In the genomic region with DNA sequence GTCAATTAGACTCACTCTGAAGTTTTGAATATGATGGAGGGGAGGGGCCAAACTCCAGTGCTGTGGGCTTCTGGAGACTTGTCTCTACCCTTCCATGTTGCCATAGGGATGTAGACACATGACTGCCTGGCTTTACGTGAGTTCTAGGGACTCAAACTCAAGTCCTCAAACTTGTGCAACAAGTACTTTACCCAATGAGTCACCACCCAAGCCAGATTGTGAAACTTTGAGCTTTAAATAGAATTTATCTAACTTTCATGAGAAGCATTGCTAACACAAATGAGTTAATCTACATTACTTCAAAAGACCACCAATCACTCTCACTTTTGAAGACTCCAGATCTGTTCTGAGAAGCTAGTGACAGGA, we compare ENCODE assay signal across 12 mouse cellular contexts. TPM values are rescaled to one million over a fixed set of nuclear protein-coding genes. Genes with fewer than 3 reads are reported as not detected.
DNase-seq lines count a peak whose midpoint lies in the region; ATAC-seq and TF ChIP-seq lines count a peak whose summit lies in the region.
"Had no signal": no experiment of that assay in that cellular context is flagged by ENCODE, and none has a peak within 500 bp of the region (broad histone marks: within the 10 kb centered on the region; RNA-seq: fewer than 3 reads in every experiment).

No protein-coding gene starts in this region.

- peak; percentile 100 for ATAC-seq in granulocyte monocyte progenitor cell, adult 5-6 weeks (replicated peaks; ENCODE audit: poor library complexity, severe bottlenecking)
- ATAC-seq in monocyte, adult 5-6 weeks (replicated peaks; ENCODE audit: insufficient number of reproducible peaks, low FRiP score, low TSS enrichment, poor library complexity, severe bottlenecking), result peak; percentile 91

- DNase-seq in adrenal gland, adult 2 months, result peak; percentile 37
- DNase-seq in adrenal gland, adult 8-10 months, result no peak
- peak; percentile 85 for DNase-seq in liver, adult 2 months (ENCODE audit: extremely low read depth, low read depth, low spot score)
- no peak for DNase-seq in liver
- DNase-seq in kidney, adult 8-10 months, result no peak
- DNase-seq in yolk sac, embryonic 10.5 days (ENCODE audit: low spot score), result no peak
- DNase-seq: cerebellum, postnatal 36 days; retina, postnatal 1 day had no signal

- TF ChIP-seq CTCF in liver, adult 2 months (IDR thresholded peaks at IDR 0.05; ENCODE audit: low read depth, low read length), result no peak

- no peak overlapping the region for H3K4me3 ChIP-seq in liver, adult 2 months (ENCODE audit: insufficient read depth, low read depth, low read length)
- H3K4me3 ChIP-seq: embryonic facial prominence, embryonic 15.5 days; limb, embryonic 12.5 days had no signal

- H3K36me3 ChIP-seq in liver, adult 2 months (ENCODE audit: control insufficient read depth, insufficient read depth, low read length), result peaks cover 31% of the 10 kb centered on the region

- no peak overlapping the region for H3K9ac ChIP-seq in liver, adult 2 months (ENCODE audit: low read depth, low read length)
- H3K9ac ChIP-seq: embryonic facial prominence, embryonic 15.5 days; limb, embryonic 12.5 days had no signal

- H3K27me3 ChIP-seq in liver, adult 2 months (ENCODE audit: control insufficient read depth, insufficient read depth, low read length), result no peaks in the 10 kb centered on the region
- H3K27me3 ChIP-seq: embryonic facial prominence, embryonic 15.5 days; limb, embryonic 12.5 days had no signal

- H3K27ac ChIP-seq in liver, adult 2 months (replicated peaks; ENCODE audit: insufficient read depth, low read depth, low read length), result no peak overlapping the region
- H3K27ac ChIP-seq: embryonic facial prominence, embryonic 15.5 days; limb, embryonic 12.5 days had no signal

- H3K79me2 ChIP-seq in liver, adult 2 months (ENCODE audit: control insufficient read depth, insufficient read depth, low read length), result peaks cover 6% of the 10 kb centered on the region; the same call in 1 of the 2 replicates

- 13% methylated on average over 1 of the region's 1 CpGs for WGBS in liver, adult 2 months

- TF ChIP-seq POLR2A in liver, adult 2 months (IDR thresholded peaks at IDR 0.05; ENCODE audit: extremely low read depth, insufficient read depth, low read length), result no peak

- H3K4me1 ChIP-seq in liver, adult 2 months (ENCODE audit: control insufficient read depth, insufficient read depth, low read length), result peaks cover 6% of the 10 kb centered on the region; the same call in 1 of the 2 replicates
- H3K4me1 ChIP-seq: embryonic facial prominence, embryonic 15.5 days; limb, embryonic 12.5 days had no signal

RNA-seq across cellular contexts. Expression of a gene that starts 14.2 kb away (rescaled TPM):
- 10 to 100 TPM; 58.5 to 61.7 TPM for total RNA-seq in adrenal gland, adult 2 months (2021)
- polyA plus RNA-seq in adrenal gland, adult 2 months (2012; rRNA removed), result 43.9 and 59.4 TPM in 2 replicates
- total RNA-seq in adrenal gland, adult 8-10 months (2022), result 100 to 1,000 TPM in 1 of 4 experiments, 10 to 100 TPM in 3; 71.0 to 105 (median 72.1) TPM
- 10.3 and 14.8 TPM in 2 replicates for total RNA-seq in liver, adult 2 months (2014; rRNA removed)
- polyA plus RNA-seq in liver, adult 2 months (2012; rRNA removed), result 27.5 and 33.6 TPM in 2 replicates
- 25.6 and 31.5 TPM in 2 replicates for total RNA-seq in granulocyte monocyte progenitor cell, adult 5-6 weeks (2014; fragmentation: Nextera tagmentation)
- total RNA-seq in granulocyte monocyte progenitor cell, adult 5-6 weeks (2017), result 5.2 and 7.2 TPM in 2 replicates
- 5.1 to 10.8 TPM (median 9.8 TPM) in 3 replicates for total RNA-seq in monocyte, adult 5-6 weeks (2017)

RNA-seq across cellular contexts. Expression of a gene that starts 14.4 kb away (rescaled TPM):
- 10 to 100 TPM in 1 of 2 experiments, 1 to 10 TPM in 1; 6.8 to 12.0 TPM for total RNA-seq in adrenal gland, adult 2 months (2021)
- 1.8 and 2.0 TPM in 2 replicates for polyA plus RNA-seq in adrenal gland, adult 2 months (2012; rRNA removed)
- 10 to 100 TPM; 11.0 to 12.7 (median 11.8) TPM for total RNA-seq in adrenal gland, adult 8-10 months (2022)
- 19.5 and 22.8 TPM in 2 replicates for total RNA-seq in liver, adult 2 months (2014; rRNA removed)
- polyA plus RNA-seq in liver, adult 2 months (2012; rRNA removed), result 5.0 and 6.6 TPM in 2 replicates
- total RNA-seq in granulocyte monocyte progenitor cell, adult 5-6 weeks (2014; fragmentation: Nextera tagmentation), result 9.2 and 12.2 TPM in 2 replicates
- 10.0 and 18.2 TPM in 2 replicates for total RNA-seq in granulocyte monocyte progenitor cell, adult 5-6 weeks (2017)
- 8.9 to 12.1 TPM (median 12.1 TPM) in 3 replicates for total RNA-seq in monocyte, adult 5-6 weeks (2017)

RNA-seq across cellular contexts. Expression of a gene that starts 33.7 kb away (rescaled TPM):
- 10 to 100 TPM; 31.0 to 34.1 TPM for total RNA-seq in adrenal gland, adult 2 months (2021)
- polyA plus RNA-seq in adrenal gland, adult 2 months (2012; rRNA removed), result 23.8 and 29.8 TPM in 2 replicates
- 10 to 100 TPM; 36.3 to 52.7 (median 40.8) TPM for total RNA-seq in adrenal gland, adult 8-10 months (2022)
- 11.3 and 12.4 TPM in 2 replicates for total RNA-seq in liver, adult 2 months (2014; rRNA removed)
- polyA plus RNA-seq in liver, adult 2 months (2012; rRNA removed), result 10.4 and 11.0 TPM in 2 replicates
- total RNA-seq in granulocyte monocyte progenitor cell, adult 5-6 weeks (2014; fragmentation: Nextera tagmentation), result 27.0 and 28.1 TPM in 2 replicates
- total RNA-seq in granulocyte monocyte progenitor cell, adult 5-6 weeks (2017), result 13.3 and 24.6 TPM in 2 replicates
- 18.2 to 32.2 TPM (median 24.0 TPM) in 3 replicates for total RNA-seq in monocyte, adult 5-6 weeks (2017)

RNA-seq across cellular contexts. Expression of a gene that starts 46.5 kb away (rescaled TPM):
- total RNA-seq in adrenal gland, adult 2 months (2021), result 10 to 100 TPM; 64.4 to 65.4 TPM
- 52.9 and 65.8 TPM in 2 replicates for polyA plus RNA-seq in adrenal gland, adult 2 months (2012; rRNA removed)
- total RNA-seq in adrenal gland, adult 8-10 months (2022), result 10 to 100 TPM; 64.3 to 82.4 (median 73.8) TPM
- 6.5 and 8.8 TPM in 2 replicates for total RNA-seq in liver, adult 2 months (2014; rRNA removed)
- 12.9 and 18.7 TPM in 2 replicates for polyA plus RNA-seq in liver, adult 2 months (2012; rRNA removed)
- 66.5 and 81.6 TPM in 2 replicates for total RNA-seq in granulocyte monocyte progenitor cell, adult 5-6 weeks (2014; fragmentation: Nextera tagmentation)
- total RNA-seq in granulocyte monocyte progenitor cell, adult 5-6 weeks (2017), result 33.2 and 40.2 TPM in 2 replicates
- total RNA-seq in monocyte, adult 5-6 weeks (2017), result 45.7 to 97.1 TPM (median 89.8 TPM) in 3 replicates

RNA-seq across cellular contexts. Expression of a gene that starts 46.6 kb away (rescaled TPM):
- total RNA-seq in adrenal gland, adult 2 months (2021), result 1 to 10 TPM; 8.0 to 9.6 TPM
- 18.9 and 20.5 TPM in 2 replicates for polyA plus RNA-seq in adrenal gland, adult 2 months (2012; rRNA removed)
- total RNA-seq in adrenal gland, adult 8-10 months (2022), result 10 to 100 TPM; 10.2 to 22.4 (median 15.1) TPM
- 2.2 and 2.8 TPM in 2 replicates for total RNA-seq in liver, adult 2 months (2014; rRNA removed)
- polyA plus RNA-seq in liver, adult 2 months (2012; rRNA removed), result 3.8 and 6.6 TPM in 2 replicates
- total RNA-seq in granulocyte monocyte progenitor cell, adult 5-6 weeks (2014; fragmentation: Nextera tagmentation), result 7.0 and 10.3 TPM in 2 replicates
- 5.8 and 8.7 TPM in 2 replicates for total RNA-seq in granulocyte monocyte progenitor cell, adult 5-6 weeks (2017)
- total RNA-seq in monocyte, adult 5-6 weeks (2017), result 14.1 to 20.3 TPM (median 17.1 TPM) in 3 replicates

Comparison
In these comparisons a context has a peak if more than half of its experiments do, and no peak if none do; other contexts are left out.
1. DNase-seq: peak in adrenal gland, adult 2 months (single experiment) and liver, adult 2 months (single experiment); none in adrenal gland, adult 8-10 months (single experiment), liver (single experiment), kidney, adult 8-10 months (0 of 2) and yolk sac, embryonic 10.5 days (single experiment).